Mouse (Mus musculus) heart, postnatal 0 days (tissue): Measurements from ENCODE around the gene Spata32. TPM values are rescaled to one million over a fixed set of nuclear protein-coding genes. Genes with fewer than 3 reads are reported as not detected.

Experiments
- ATAC-seq: fragments of 200-750 bp; cut with Nextera tagmentation; 2 replicates; pipeline ENCODE4 v1.8.0; 2017; ENCODE audit warnings: low read depth, moderate number of reproducible peaks, moderate library complexity; ENCODE audit not compliant: insufficient read depth
- DNase-seq: peaks from one replicate; pipeline ENCODE4 v3.0.0-alpha.2; 2016; ENCODE audit warnings: low spot score
- H3K27ac ChIP-seq: fragments of 300-500 bp; sonication (generic); 2 replicates; pipeline ENCODE4 v1.5.1; 2014; ENCODE audit warnings: low read depth, mild to moderate bottlenecking
- H3K27me3 ChIP-seq: fragments of 300-500 bp; sonication (generic); 2 replicates; pipeline ENCODE4 v1.6.1; 2014; ENCODE audit warnings: low read length, mixed read lengths; ENCODE audit not compliant: control insufficient read depth, insufficient read depth
- H3K36me3 ChIP-seq: fragments of 300-500 bp; sonication (generic); replicated peaks from 2 replicates; pipeline ENCODE4 v1.6.1; 2014; ENCODE audit warnings: low read length, mixed read lengths; ENCODE audit not compliant: control insufficient read depth, insufficient read depth
- H3K4me1 ChIP-seq: fragments of 300-500 bp; sonication (generic); 2 replicates; pipeline ENCODE4 v1.6.1; 2014; ENCODE audit warnings: antibody characterized with exemption; ENCODE audit not compliant: control insufficient read depth, insufficient read depth
- H3K4me2 ChIP-seq: fragments of 300-500 bp; sonication (generic); 2 replicates; pipeline ENCODE4 v1.6.1; 2014; ENCODE audit warnings: low read depth, mild to moderate bottlenecking, low read length, moderate library complexity
- H3K4me3 ChIP-seq: fragments of 300-500 bp; sonication (generic); 2 replicates; pipeline ENCODE4 v1.5.1; 2014; ENCODE audit warnings: low read depth, low read length
- H3K9ac ChIP-seq: fragments of 300-500 bp; sonication (generic); replicated peaks from 2 replicates; pipeline ENCODE4 v1.6.1; 2014; ENCODE audit warnings: low read depth, low read length, mixed read lengths
- H3K9me3 ChIP-seq: fragments of 300-500 bp; sonication (generic); replicated peaks from 2 replicates; pipeline ENCODE4 v1.6.1; 2016; ENCODE audit warnings: low read length; ENCODE audit not compliant: control insufficient read depth
- CTCF ChIP-seq: IDR thresholded peaks from 2 replicates; pipeline ENCODE4 v1.5.1; 2016; ENCODE audit warnings: antibody characterized with exemption, control low read depth, low read depth
- EP300 ChIP-seq: IDR thresholded peaks from 2 replicates; pipeline ENCODE4 v1.6.1; 2016; ENCODE audit warnings: antibody characterized with exemption, low read depth
- WGBS: fragments of 180-500 bp; shearing (Covaris S2); extraction: QIAGEN DNeasy Blood & Tissue Kit; methylation state at CpG from one replicate; pipeline ENCODE4 v1.1.7; 2014; 5-methylcytosine and 5-hydroxymethylcytosine counted together
- polyA plus RNA-seq: library from polyadenylated mRNA; unstranded; fragments of >200 nt; fragmentation: Nextera tagmentation; extraction: Ambion mirVana; gene quantifications from 2 replicates; pipeline ENCODE4 v1.2.1, GENCODE M21; 2015
- total RNA-seq: library from RNA; depleted of rRNA; stranded (reverse); fragments of >200 nt; gene quantifications from 2 replicates; pipeline ENCODE4 v1.2.3, GENCODE M21; 2014; ENCODE audit warnings: low replicate concordance

The Spata32 gene
- total and polyA plus RNA-seq, 2 experiments from 2014 or later, result not detected

GRCm38 (mm10) chr11:103172392-103173040 is 45.7 kb downstream of the Spata32 start:
- ATAC-seq, result no peak
- Histone ChIP-seq H3K4me3 (peak overlapping the region; percentile 74; the same call in 1 of the 2 replicates), H3K9me3 (no peaks in the 10 kb centered on the region), H3K27me3 (peaks cover 26% of the 10 kb centered on the region), H3K4me1 (0 out of 2 replicates have a peak, but pooled peaks cover 16% of the 10 kb centered on the region), H3K9ac (no peak overlapping the region), H3K27ac (0 out of 2 replicates have a peak overlapping the region, but pooled peaks have one; percentile 0), H3K4me2 (peak overlapping the region; percentile 99; the same call in 1 of the 2 replicates), H3K36me3 (no peaks in the 10 kb centered on the region)
- TF ChIP-seq EP300 (no peak), CTCF (no peak)
- DNase-seq, result no peak
- WGBS, result 55% methylated on average over 6 of the region's 6 CpGs

- no peaks in the 10 kb centered on the region for H3K36me3 ChIP-seq
- H3K4me1 ChIP-seq, result 0 out of 2 replicates have a peak, but pooled peaks cover 9% of the 10 kb centered on the region
- peak overlapping the region; percentile 99 for H3K4me2 ChIP-seq
- peak overlapping the region; percentile 74 for H3K4me3 ChIP-seq
- H3K27me3 ChIP-seq, result peaks cover 26% of the 10 kb centered on the region
- H3K27ac ChIP-seq, result 0 out of 2 replicates have a peak overlapping the region, but pooled peaks have one; percentile 0
- TF ChIP-seq CTCF (no peak), EP300 (no peak)
- DNase-seq (no peak), ATAC-seq (no peak)
- no peaks in the 10 kb centered on the region for H3K9me3 ChIP-seq
- WGBS, result 55% methylated on average over 9 of the region's 9 CpGs
- peak overlapping the region; percentile 70; the same call in 1 of the 2 replicates for H3K9ac ChIP-seq
Measured at GRCm38 (mm10) chr11:103171703-103172391, 46.4 kb downstream of the Spata32 start.

- Histone ChIP-seq H3K27me3 (peaks cover 26% of the 10 kb centered on the region), H3K4me1 (0 out of 2 replicates have a peak, but pooled peaks cover 7% of the 10 kb centered on the region), H3K9ac (peak overlapping the region; percentile 70), H3K4me3 (peak overlapping the region; percentile 74), H3K27ac (peak overlapping the region; percentile 13; the same call in 1 of the 2 replicates), H3K9me3 (no peaks in the 10 kb centered on the region), H3K4me2 (peak overlapping the region; percentile 99), H3K36me3 (no peaks in the 10 kb centered on the region)
- WGBS, result 2% methylated on average over 18 of the region's 23 CpGs
- no peak for DNase-seq
- ATAC-seq, result no peak
- TF ChIP-seq EP300 (no peak), CTCF (no peak)
Measured at GRCm38 (mm10) chr11:103171286-103171620, 47.0 kb downstream of the Spata32 start.

- ATAC-seq (peak; percentile 47; the same call in 1 of the 2 replicates), DNase-seq (no peak)
- peaks cover 26% of the 10 kb centered on the region for H3K27me3 ChIP-seq
- H3K4me2 ChIP-seq, result peak within 1 kb of the TSS; percentile 99
- peak within 1 kb of the TSS; percentile 13; the same call in 1 of the 2 replicates for H3K27ac ChIP-seq
- 1% methylated on average over 55 of the region's 84 CpGs for WGBS
- H3K4me3 ChIP-seq, result peak within 1 kb of the TSS; percentile 74
- no peaks in the 10 kb centered on the region for H3K36me3 ChIP-seq
- peak within 1 kb of the TSS; percentile 70 for H3K9ac ChIP-seq
- H3K9me3 ChIP-seq, result no peaks in the 10 kb centered on the region
- TF ChIP-seq EP300 (no peak), CTCF (no peak)
- 0 out of 2 replicates have a peak, but pooled peaks cover 7% of the 10 kb centered on the region for H3K4me1 ChIP-seq
Measured at GRCm38 (mm10) chr11:103170494-103171285, 47.5 kb downstream of the Spata32 start, which contains the start of gene Fmnl1. TSS of gene Fmnl1 (plus strand) at chr11:103171107.

- TF ChIP-seq CTCF (no peak), EP300 (no peak)
- H3K27me3 ChIP-seq, result peaks cover 26% of the 10 kb centered on the region
Measured at GRCm38 (mm10) chr11:103170111-103170493, 48.1 kb downstream of the Spata32 start.

More at GRCm38 (mm10) chr11:103170111-103170493, 48.1 kb downstream of the Spata32 start:
- peak overlapping the region; percentile 99; the same call in 1 of the 2 replicates for H3K4me2 ChIP-seq
- peak overlapping the region; percentile 74; the same call in 1 of the 2 replicates for H3K4me3 ChIP-seq
- ATAC-seq, result no peak
- H3K9me3 ChIP-seq, result no peaks in the 10 kb centered on the region
- no peak for DNase-seq
- peak overlapping the region; percentile 70; the same call in 1 of the 2 replicates for H3K9ac ChIP-seq
- no peaks in the 10 kb centered on the region for H3K36me3 ChIP-seq
- WGBS, result 61% methylated on average over 3 of the region's 3 CpGs
- 0 out of 2 replicates have a peak, but pooled peaks cover 7% of the 10 kb centered on the region for H3K4me1 ChIP-seq
- no peak overlapping the region for H3K27ac ChIP-seq
